Mouse (Mus musculus) spleen, postnatal 14 days (tissue): ENCODE measurements around the gene Bmpr2.
"Not testable (repeated sequence)": the region's sequence is repeated elsewhere in the genome, so short reads cannot be mapped to it uniquely, and the experiment has no call there.

Experiments
- DNase-seq, 2 experiments: peaks; one replicate each; pipeline ENCODE4 v3.0.0; 2021 to 2022; ENCODE audit warnings: low spot score in 2 of 2

Gene Bmpr2

GRCm38 (mm10) chr1:59763164-59763768 is at the start of gene Bmpr2:
Gene Bmpr2 (plus strand): TSS chr1:59763400.
- DNase-seq: peak; percentile 60 to 64

- DNase-seq: peak in 1 of 2 experiments; percentile 7
These were observed 43.3 kb upstream of the Bmpr2 start for GRCm38 (mm10) chr1:59719900-59720299.

GRCm38 (mm10) chr1:59725661-59726060 is 37.5 kb upstream of the Bmpr2 start:
- DNase-seq: no peak

- DNase-seq: no peak
These were observed 33.1 kb upstream of the Bmpr2 start for GRCm38 (mm10) chr1:59730106-59730505.

GRCm38 (mm10) chr1:59730737-59731136 is 32.5 kb upstream of the Bmpr2 start:
- DNase-seq: no peak

GRCm38 (mm10) chr1:59734076-59734475 is 29.1 kb upstream of the Bmpr2 start:
- no peak for DNase-seq

- DNase-seq: no peak
These were observed 24.3 kb upstream of the Bmpr2 start for GRCm38 (mm10) chr1:59738768-59739414.

GRCm38 (mm10) chr1:59739577-59740354 is 23.4 kb upstream of the Bmpr2 start:
- no peak for DNase-seq

GRCm38 (mm10) chr1:59749047-59749446 is 14.2 kb upstream of the Bmpr2 start:
- DNase-seq: no peak

GRCm38 (mm10) chr1:59749724-59750123 is 13.5 kb upstream of the Bmpr2 start:
- not testable (repeated sequence) for DNase-seq

- DNase-seq: no peak
These were observed 7.9 kb upstream of the Bmpr2 start for GRCm38 (mm10) chr1:59755298-59755697.

GRCm38 (mm10) chr1:59758325-59758724 is 4.9 kb upstream of the Bmpr2 start:
- no peak for DNase-seq

GRCm38 (mm10) chr1:59762208-59762607 is 992 bp upstream of the Bmpr2 start:
- DNase-seq: no peak

GRCm38 (mm10) chr1:59762651-59763163 is 493 bp upstream of the Bmpr2 start:
- DNase-seq: peak in 1 of 2 experiments; percentile 8

- DNase-seq: peak in 1 of 2 experiments; percentile 8
These were observed 616 bp downstream of the Bmpr2 start for GRCm38 (mm10) chr1:59763781-59764251.

- DNase-seq: peak in 1 of 2 experiments; percentile 2
These were observed 1.3 kb downstream of the Bmpr2 start for GRCm38 (mm10) chr1:59764407-59764971.

GRCm38 (mm10) chr1:59765279-59765678 is 2.1 kb downstream of the Bmpr2 start:
- no peak for DNase-seq

- DNase-seq: no peak
These were observed 3.4 kb downstream of the Bmpr2 start for GRCm38 (mm10) chr1:59766626-59767025.

GRCm38 (mm10) chr1:59771871-59772270 is 8.7 kb downstream of the Bmpr2 start:
- no peak for DNase-seq

- DNase-seq: no peak
These were observed 17.9 kb downstream of the Bmpr2 start for GRCm38 (mm10) chr1:59781080-59781479.

GRCm38 (mm10) chr1:59788975-59789374 is 25.8 kb downstream of the Bmpr2 start:
- DNase-seq: no peak

GRCm38 (mm10) chr1:59789741-59790140 is 26.5 kb downstream of the Bmpr2 start:
- no peak for DNase-seq
